Mouse (Mus musculus): ENCODE results near the gene Mrpl45.

Gene Mrpl45

GRCm38 (mm10) chr11:97334400-97334799 lies 18.9 kb downstream of the Mrpl45 start:
- DNase-seq, result no peak

GRCm38 (mm10) chr11:97336238-97336637 lies 20.7 kb downstream of the Mrpl45 start:
- DNase-seq, result peak; percentile 19

GRCm38 (mm10) chr11:97336751-97337345 lies 21.3 kb downstream of the Mrpl45 start:
- no peak for DNase-seq

- no peak for DNase-seq
These were observed 21.8 kb downstream of the Mrpl45 start for GRCm38 (mm10) chr11:97337363-97337762.

GRCm38 (mm10) chr11:97338302-97338976 lies 22.9 kb downstream of the Mrpl45 start:
- peak; percentile 44 for DNase-seq

- DNase-seq, result peak; percentile 87
These were observed 23.4 kb downstream of the Mrpl45 start for GRCm38 (mm10) chr11:97338977-97339315.

- no peak for DNase-seq
These were observed 27.7 kb downstream of the Mrpl45 start for GRCm38 (mm10) chr11:97343175-97343574.

GRCm38 (mm10) chr11:97343619-97344018 lies 28.1 kb downstream of the Mrpl45 start:
- peak; percentile 74 for DNase-seq

GRCm38 (mm10) chr11:97345446-97345845 lies 29.9 kb downstream of the Mrpl45 start:
- DNase-seq, result no peak

- DNase-seq, result no peak
These were observed 30.9 kb downstream of the Mrpl45 start for GRCm38 (mm10) chr11:97346383-97346782.

GRCm38 (mm10) chr11:97347291-97347690 lies 31.8 kb downstream of the Mrpl45 start:
- DNase-seq, result no peak

- peak; percentile 88 for DNase-seq
These were observed 34.5 kb downstream of the Mrpl45 start for GRCm38 (mm10) chr11:97350035-97350434.

- no peak for DNase-seq
These were observed 36.6 kb downstream of the Mrpl45 start, which contains the start of gene Gpr179 for GRCm38 (mm10) chr11:97352027-97352684. Gene Gpr179, minus strand, starts transcription at chr11:97352077.

GRCm38 (mm10) chr11:97352935-97353597 lies 37.5 kb downstream of the Mrpl45 start:
- DNase-seq, result no peak

- DNase-seq, result no peak
These were observed 39.1 kb downstream of the Mrpl45 start for GRCm38 (mm10) chr11:97354646-97355045.

- DNase-seq, result no peak
These were observed 39.7 kb downstream of the Mrpl45 start for GRCm38 (mm10) chr11:97355247-97355646.

- peak; percentile 93 for DNase-seq
These were observed 42.1 kb downstream of the Mrpl45 start for GRCm38 (mm10) chr11:97357663-97358062.

GRCm38 (mm10) chr11:97361948-97362648 lies 46.6 kb downstream of the Mrpl45 start, which contains the start of gene Socs7:
Gene Socs7, plus strand, starts transcription at chr11:97362551.
- DNase-seq, result peak; percentile 96

GRCm38 (mm10) chr11:97362649-97362942 lies 47.1 kb downstream of the Mrpl45 start:
- DNase-seq, result peak; percentile 7

- DNase-seq, result peak; percentile 21
These were observed 47.6 kb downstream of the Mrpl45 start for GRCm38 (mm10) chr11:97362943-97363643.

- no peak for DNase-seq
These were observed 48.1 kb downstream of the Mrpl45 start for GRCm38 (mm10) chr11:97363644-97363995.

GRCm38 (mm10) chr11:97365556-97365955 lies 50.0 kb downstream of the Mrpl45 start:
- DNase-seq, result no peak

Data from lung, postnatal 36 days (tissue).